Mouse (Mus musculus): ENCODE measurements around the gene Gm20671.
"Not testable (repeated sequence)": the region's sequence is repeated elsewhere in the genome, so short reads cannot be mapped to it uniquely, and the experiment has no call there.

DNA sequence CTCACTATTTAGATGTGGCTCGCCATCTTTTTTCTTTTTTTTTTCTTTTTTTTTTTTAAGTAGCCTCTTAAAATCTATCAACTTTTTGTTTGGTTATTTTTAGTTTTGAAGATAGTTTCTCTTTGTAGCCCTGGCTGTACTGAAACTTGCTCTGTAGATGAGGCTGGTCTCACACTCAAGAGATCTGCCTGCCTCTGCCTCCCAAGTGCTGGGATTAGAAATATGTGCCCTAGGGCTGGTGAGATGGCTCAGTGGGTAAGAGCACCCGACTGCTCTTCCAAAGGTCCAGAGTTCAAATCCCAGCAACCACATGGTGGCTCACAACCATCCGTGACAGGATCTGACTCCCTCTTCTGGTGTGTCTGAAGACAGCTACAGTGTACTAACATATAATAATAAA, 28.4 kb upstream of the Gm20671 start:
- not testable (repeated sequence) for TF ChIP-seq CTCF, EP300 (IDR thresholded peaks at IDR 0.05)

Measured in lung, postnatal 0 days (tissue).